Mouse (Mus musculus): ENCODE data around the gene Sap30.

DNA sequence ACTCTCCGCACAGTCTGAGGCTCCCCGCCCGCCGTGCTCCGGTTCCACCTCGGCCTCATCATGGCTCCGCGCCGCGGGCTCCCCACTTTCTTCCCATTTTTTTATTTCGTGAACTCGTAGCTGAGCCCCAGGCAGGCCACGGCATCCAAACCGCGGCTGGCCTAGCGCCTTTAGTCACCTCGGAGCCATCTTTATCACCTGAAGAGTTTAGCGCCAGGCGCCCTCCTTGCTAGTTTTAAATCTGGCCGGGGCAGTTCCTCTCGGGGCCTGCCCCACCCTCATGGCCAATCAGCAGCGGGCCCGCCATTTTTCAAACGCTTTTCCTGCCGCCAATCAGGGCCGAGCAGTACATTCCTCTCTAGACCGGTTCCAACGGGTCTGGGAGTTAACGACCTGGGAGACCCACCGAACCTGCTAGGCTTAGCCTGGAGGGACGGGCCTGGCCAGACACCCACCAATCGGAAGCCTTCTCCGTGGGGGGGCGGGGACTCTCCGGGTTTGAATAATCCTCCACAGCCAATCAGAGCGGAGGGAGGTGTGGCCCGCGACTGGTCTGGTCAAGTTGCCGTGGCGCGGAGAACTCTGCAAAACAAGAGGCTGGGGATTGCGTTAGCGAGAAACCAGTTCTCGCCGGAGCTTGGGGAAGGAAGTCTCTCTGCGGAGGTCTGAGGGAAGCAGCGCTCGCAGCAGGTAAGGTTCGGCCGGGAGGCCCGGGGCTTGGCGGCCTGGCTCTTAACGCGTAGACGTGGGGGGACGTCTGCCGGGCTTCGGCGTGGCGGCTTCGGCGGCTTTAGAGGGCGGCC is 23.9 kb upstream of the Sap30 start, which contains the start of gene Hmgb2:
- TF ChIP-seq CTCF (IDR thresholded peaks at IDR 0.05; ENCODE audit: low read depth) (no peak), EP300 (optimal IDR thresholded peaks at IDR 0.05) (peak; percentile 91)
